Mouse (Mus musculus) hindbrain, embryonic 16.5 days (tissue): Measurements from ENCODE around the gene Kctd20. TPM values are rescaled to one million over a fixed set of nuclear protein-coding genes. Genes with fewer than 3 reads are reported as not detected.
A peak's percentile ranks its signal among the peaks of the same experiment; 100 is the strongest.

ENCODE experiments used
- ATAC-seq: fragments of 200-750 bp; cut with Nextera tagmentation; 2 replicates; pipeline ENCODE4 v1.8.0; 2017; ENCODE audit warnings: moderate TSS enrichment, moderate library complexity
- H3K27ac ChIP-seq: fragments of 300-500 bp; sonication (generic); 2 replicates; pipeline ENCODE4 v1.5.1; 2014; ENCODE audit warnings: low read depth, mild to moderate bottlenecking, control low read depth, low read length, moderate library complexity
- H3K27me3 ChIP-seq: fragments of 300-500 bp; sonication (generic); replicated peaks from 2 replicates; pipeline ENCODE4 v1.6.1; 2014; ENCODE audit warnings: low read length; ENCODE audit not compliant: control insufficient read depth, insufficient read depth
- H3K36me3 ChIP-seq: fragments of 300-500 bp; sonication (generic); 2 replicates; pipeline ENCODE4 v1.6.1; 2014; ENCODE audit warnings: mild to moderate bottlenecking, low read length, moderate library complexity, mixed read lengths; ENCODE audit not compliant: control insufficient read depth, insufficient read depth
- H3K4me1 ChIP-seq: fragments of 300-500 bp; sonication (generic); 2 replicates; pipeline ENCODE4 v1.6.1; 2014; ENCODE audit warnings: low read depth, low read length; ENCODE audit not compliant: control insufficient read depth, insufficient read depth
- H3K4me2 ChIP-seq: fragments of 300-500 bp; sonication (generic); 2 replicates; pipeline ENCODE4 v1.6.1; 2014; ENCODE audit warnings: mild to moderate bottlenecking, low read length, control low read depth, moderate library complexity
- H3K4me3 ChIP-seq: fragments of 300-500 bp; sonication (generic); 2 replicates; pipeline ENCODE4 v1.5.1; 2014; ENCODE audit warnings: mild to moderate bottlenecking, low read length, control low read depth, moderate library complexity
- H3K9ac ChIP-seq: fragments of 300-500 bp; sonication (generic); 2 replicates; pipeline ENCODE4 v1.6.1; 2014; ENCODE audit warnings: low read depth, mild to moderate bottlenecking, control low read depth, low read length, moderate library complexity
- H3K9me3 ChIP-seq: fragments of 300-500 bp; sonication (generic); 2 replicates; pipeline ENCODE4 v1.6.1; 2014; ENCODE audit warnings: mild to moderate bottlenecking, low read length, moderate library complexity; ENCODE audit not compliant: control insufficient read depth
- WGBS: fragments of 180-500 bp; shearing (Covaris S2); extraction: QIAGEN DNeasy Blood & Tissue Kit; methylation state at CpG from one replicate; pipeline ENCODE4 v1.1.7; 2014; 5-methylcytosine and 5-hydroxymethylcytosine counted together
- polyA plus RNA-seq: library from polyadenylated mRNA; unstranded; fragments of >200 nt; fragmentation: Nextera tagmentation; extraction: Ambion mirVana; gene quantifications from 2 replicates; pipeline ENCODE4 v1.2.1, GENCODE M21; 2015

Kctd20 gene
- polyA plus RNA-seq, 1 experiment from 2014 or later = 76.5 TPM

DNA sequence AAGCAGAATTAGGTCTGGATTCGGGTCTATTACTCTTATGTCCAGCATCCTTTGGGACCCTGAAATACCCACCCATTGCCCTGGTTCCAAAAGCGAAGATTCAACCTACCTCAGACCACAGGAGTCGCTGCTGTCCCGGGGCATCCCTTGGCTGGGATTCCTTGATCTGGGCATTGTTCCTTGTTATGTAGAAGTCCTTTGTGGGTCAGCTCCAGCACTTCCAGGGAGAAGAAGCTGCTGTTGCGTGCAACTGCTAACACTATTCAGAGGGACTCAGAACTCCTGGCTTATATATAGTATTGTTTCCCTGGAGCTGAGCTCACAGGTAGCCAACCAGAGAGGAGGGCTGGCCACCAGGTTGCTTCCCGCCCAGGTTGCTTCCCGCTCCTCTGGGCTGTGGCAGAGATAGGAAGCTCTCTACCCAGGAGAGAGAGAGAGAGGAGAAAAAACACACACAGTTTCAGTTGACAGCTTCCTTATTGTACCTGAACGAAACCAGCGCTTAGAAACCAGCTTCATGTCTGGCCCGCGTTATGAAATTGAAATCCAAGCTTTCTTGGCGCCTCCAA is 36.6 kb upstream of the Kctd20 start, which contains the start of gene 4930539E08Rik:
Gene 4930539E08Rik, minus strand, starts transcription at position 265 of the 569 bp plus-strand sequence.
- Histone ChIP-seq H3K4me3 (no peak within 1 kb of the TSS), H3K4me2 (no peak within 1 kb of the TSS), H3K27me3 (peaks cover under 1% of the 10 kb centered on the region; the same call in 1 of the 2 replicates), H3K9me3 (no peaks in the 10 kb centered on the region), H3K36me3 (no peaks in the 10 kb centered on the region), H3K4me1 (no peaks in the 10 kb centered on the region), H3K27ac (no peak within 1 kb of the TSS), H3K9ac (no peak within 1 kb of the TSS)
- WGBS = 64% methylated on average over 12 of the region's 12 CpGs
- no peak for ATAC-seq

GRCm38 (mm10) chr17:28916520-28916919 is 35.2 kb upstream of the Kctd20 start:
- Histone ChIP-seq H3K4me3 (no peak overlapping the region), H3K9me3 (no peaks in the 10 kb centered on the region), H3K36me3 (no peaks in the 10 kb centered on the region), H3K27me3 (no peaks in the 10 kb centered on the region), H3K9ac (no peak overlapping the region), H3K4me2 (no peak overlapping the region), H3K27ac (no peak overlapping the region), H3K4me1 (no peaks in the 10 kb centered on the region)
- WGBS = 100% methylated on average over 1 of the region's 1 CpGs
- no peak for ATAC-seq

GRCm38 (mm10) chr17:28921086-28921485 is 30.7 kb upstream of the Kctd20 start:
- H3K36me3 ChIP-seq = no peaks in the 10 kb centered on the region
- no peaks in the 10 kb centered on the region for H3K4me1 ChIP-seq
- no peak for ATAC-seq
- 76% methylated on average over 8 of the region's 8 CpGs for WGBS
- no peak overlapping the region for H3K9ac ChIP-seq
- no peaks in the 10 kb centered on the region for H3K9me3 ChIP-seq
- H3K4me3 ChIP-seq = no peak overlapping the region
- no peak overlapping the region for H3K4me2 ChIP-seq
- no peaks in the 10 kb centered on the region for H3K27me3 ChIP-seq
- no peak overlapping the region for H3K27ac ChIP-seq

DNA sequence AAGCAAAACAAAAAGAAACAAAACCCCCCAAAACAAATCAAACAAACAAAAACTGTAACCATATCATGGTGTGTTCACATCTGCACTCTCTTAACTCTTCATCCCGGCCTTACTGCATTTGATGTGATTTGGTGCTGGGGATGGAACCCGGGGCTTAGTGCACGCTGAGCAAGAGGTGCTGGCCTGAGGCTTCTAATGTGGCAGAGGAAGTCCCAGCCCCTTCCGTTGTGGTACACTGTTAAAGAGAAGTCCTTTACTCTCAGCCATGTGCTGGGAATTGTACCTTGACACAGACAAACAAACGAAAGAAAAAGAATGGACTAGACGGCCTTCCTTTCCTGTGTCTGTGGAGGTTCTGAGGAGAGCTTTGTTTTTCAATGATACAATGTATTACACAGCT is 29.7 kb upstream of the Kctd20 start:
- ATAC-seq = no peak
- no peaks in the 10 kb centered on the region for H3K9me3 ChIP-seq
- no peak overlapping the region for H3K9ac ChIP-seq
- H3K27me3 ChIP-seq = no peaks in the 10 kb centered on the region
- no peaks in the 10 kb centered on the region for H3K36me3 ChIP-seq
- 74% methylated on average over 6 of the region's 6 CpGs for WGBS
- no peak overlapping the region for H3K27ac ChIP-seq
- H3K4me3 ChIP-seq = no peak overlapping the region
- peaks cover 2% of the 10 kb centered on the region; the same call in 1 of the 2 replicates for H3K4me1 ChIP-seq
- no peak overlapping the region for H3K4me2 ChIP-seq

- 79% methylated on average over 8 of the region's 8 CpGs for WGBS
These were observed 26.7 kb upstream of the Kctd20 start for GRCm38 (mm10) chr17:28924957-28925595.

GRCm38 (mm10) chr17:28926380-28926779 is 25.4 kb upstream of the Kctd20 start:
- Histone ChIP-seq H3K9me3 (no peaks in the 10 kb centered on the region), H3K9ac (peak overlapping the region; percentile 28; the same call in 1 of the 2 replicates), H3K4me2 (no peak overlapping the region; the same call in 1 of the 2 replicates), H3K4me1 (peaks cover 10% of the 10 kb centered on the region), H3K27ac (no peak overlapping the region), H3K4me3 (no peak overlapping the region), H3K27me3 (no peaks in the 10 kb centered on the region), H3K36me3 (no peaks in the 10 kb centered on the region)
- 15% methylated on average over 13 of the region's 13 CpGs for WGBS
- ATAC-seq = 0 out of 2 replicates have a peak, but pooled peaks have one; percentile 45

More at GRCm38 (mm10) chr17:28924957-28925595, 26.7 kb upstream of the Kctd20 start:
- Histone ChIP-seq H3K9ac (no peak overlapping the region), H3K4me3 (no peak overlapping the region), H3K27ac (no peak overlapping the region), H3K4me1 (peaks cover 2% of the 10 kb centered on the region), H3K4me2 (no peak overlapping the region), H3K27me3 (no peaks in the 10 kb centered on the region), H3K36me3 (no peaks in the 10 kb centered on the region), H3K9me3 (no peaks in the 10 kb centered on the region)
- ATAC-seq = no peak

DNA sequence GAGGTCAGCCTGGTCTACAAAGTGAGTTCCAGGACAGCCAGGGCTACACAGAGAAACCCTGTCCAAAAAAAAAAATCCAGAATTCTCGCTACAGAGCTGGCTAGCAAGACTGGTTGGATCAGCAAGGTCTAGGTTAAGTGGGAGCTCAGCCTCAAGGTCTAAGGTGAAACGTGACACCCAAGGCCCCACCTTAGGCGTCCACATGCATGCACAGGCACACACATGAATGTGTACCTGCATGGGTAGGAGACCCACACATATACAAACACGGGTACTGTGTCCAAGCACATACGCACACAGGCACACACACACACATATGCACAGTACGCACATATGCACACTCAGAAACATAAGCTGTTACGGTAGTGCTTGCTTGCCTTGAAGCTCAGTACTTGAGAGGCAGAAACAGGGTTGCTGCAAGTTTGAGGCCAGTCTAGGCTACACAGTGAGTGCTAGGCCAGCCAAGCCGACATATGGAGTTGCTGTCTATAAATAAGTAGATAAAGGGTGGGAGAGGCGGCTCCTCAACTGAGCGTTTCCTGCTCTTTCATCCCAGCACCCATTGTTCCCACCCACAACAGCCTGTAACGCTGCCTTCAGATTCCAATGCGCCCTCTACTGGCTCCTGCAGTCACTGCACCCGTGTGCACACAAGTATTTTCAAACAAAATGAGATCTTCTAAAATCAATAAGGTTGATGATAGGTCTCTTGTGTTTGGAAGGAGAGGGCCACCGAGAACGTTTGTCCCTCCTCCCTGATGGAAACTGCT is 24.7 kb upstream of the Kctd20 start:
- no peak overlapping the region for H3K4me2 ChIP-seq
- ATAC-seq = no peak
- 55% methylated on average over 15 of the region's 15 CpGs for WGBS
- no peak overlapping the region for H3K9ac ChIP-seq
- no peaks in the 10 kb centered on the region for H3K9me3 ChIP-seq
- H3K36me3 ChIP-seq = no peaks in the 10 kb centered on the region
- peaks cover 10% of the 10 kb centered on the region for H3K4me1 ChIP-seq
- no peaks in the 10 kb centered on the region for H3K27me3 ChIP-seq
- no peak overlapping the region for H3K4me3 ChIP-seq
- no peak overlapping the region for H3K27ac ChIP-seq

GRCm38 (mm10) chr17:28928004-28928403 is 23.7 kb upstream of the Kctd20 start:
- H3K4me1 ChIP-seq = peaks cover 10% of the 10 kb centered on the region
- 75% methylated on average over 9 of the region's 9 CpGs for WGBS

DNA sequence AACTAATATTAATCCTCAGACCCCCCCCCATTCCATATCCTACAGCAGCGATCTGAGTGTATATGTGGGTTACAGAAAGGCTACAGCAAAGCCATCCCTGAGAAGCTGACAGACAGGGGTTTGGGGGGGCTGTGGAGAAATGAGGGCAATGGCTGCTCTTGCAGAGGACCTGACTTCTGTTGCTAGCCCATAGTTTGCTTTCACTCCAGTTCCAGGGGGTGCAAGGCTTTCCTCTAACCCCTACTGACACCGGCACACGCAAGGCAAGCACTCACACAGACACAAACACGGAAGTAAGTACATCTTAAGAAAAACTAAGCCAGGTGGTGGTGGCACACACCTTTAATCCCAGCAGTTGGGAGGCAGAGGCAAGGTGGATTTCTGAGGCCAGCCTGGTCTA is 22.4 kb upstream of the Kctd20 start:
- Histone ChIP-seq H3K4me1 (peaks cover 10% of the 10 kb centered on the region), H3K9me3 (no peaks in the 10 kb centered on the region), H3K27me3 (no peaks in the 10 kb centered on the region), H3K27ac (no peak overlapping the region), H3K4me2 (no peak overlapping the region), H3K9ac (no peak overlapping the region), H3K4me3 (no peak overlapping the region), H3K36me3 (no peaks in the 10 kb centered on the region)
- ATAC-seq = no peak
- WGBS = 96% methylated on average over 4 of the region's 4 CpGs

More at GRCm38 (mm10) chr17:28928004-28928403, 23.7 kb upstream of the Kctd20 start:
- Histone ChIP-seq H3K4me3 (no peak overlapping the region), H3K27ac (no peak overlapping the region), H3K36me3 (no peaks in the 10 kb centered on the region), H3K9ac (no peak overlapping the region), H3K4me2 (no peak overlapping the region), H3K27me3 (no peaks in the 10 kb centered on the region), H3K9me3 (no peaks in the 10 kb centered on the region)
- no peak for ATAC-seq
